Mouse (Mus musculus) splenic B cell, adult 2 months (primary cell): ENCODE data around the gene Gm17617.

ENCODE experiments used
- DNase-seq: peaks from one replicate; pipeline ENCODE4 v3.0.0-alpha.2; 2011; ENCODE audit warnings: low read depth, low spot score
- H3K27me3 ChIP-seq: 2 replicates; pipeline ENCODE4 v1.6.1; 2012; ENCODE audit warnings: mild to moderate bottlenecking, low read length, moderate library complexity, mixed read lengths; ENCODE audit not compliant: control insufficient read depth, poor library complexity, insufficient read depth, severe bottlenecking
- H3K36me3 ChIP-seq: 2 replicates; pipeline ENCODE4 v1.6.1; 2012; ENCODE audit warnings: mild to moderate bottlenecking, low read length, moderate library complexity, mixed read lengths; ENCODE audit not compliant: control insufficient read depth, poor library complexity, insufficient read depth, severe bottlenecking

Gene Gm17617

DNA sequence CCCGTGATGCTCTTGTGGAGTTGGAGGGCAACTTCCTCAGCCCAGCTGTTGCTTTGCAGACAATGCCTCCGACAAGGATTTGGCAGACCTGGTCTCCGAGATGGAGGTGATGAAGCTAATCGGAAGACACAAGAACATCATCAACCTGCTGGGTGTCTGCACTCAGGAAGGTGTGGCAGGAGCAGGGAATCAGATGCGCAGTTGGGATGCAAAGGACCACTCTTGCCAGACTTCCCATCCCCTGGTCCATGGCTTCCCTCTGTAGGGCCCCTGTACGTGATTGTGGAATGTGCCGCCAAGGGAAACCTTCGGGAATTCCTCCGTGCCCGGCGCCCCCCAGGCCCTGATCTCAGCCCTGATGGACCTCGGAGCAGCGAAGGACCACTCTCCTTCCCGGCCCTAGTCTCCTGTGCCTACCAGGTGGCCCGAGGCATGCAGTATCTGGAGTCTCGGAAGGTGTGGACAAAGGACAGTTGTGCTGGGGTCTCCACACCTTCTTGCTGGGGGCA lies 32.5 kb upstream of the Gm17617 start:
- no peaks in the 10 kb centered on the region for H3K36me3 ChIP-seq
- H3K27me3 ChIP-seq, result no peaks in the 10 kb centered on the region
- no peak for DNase-seq

DNA sequence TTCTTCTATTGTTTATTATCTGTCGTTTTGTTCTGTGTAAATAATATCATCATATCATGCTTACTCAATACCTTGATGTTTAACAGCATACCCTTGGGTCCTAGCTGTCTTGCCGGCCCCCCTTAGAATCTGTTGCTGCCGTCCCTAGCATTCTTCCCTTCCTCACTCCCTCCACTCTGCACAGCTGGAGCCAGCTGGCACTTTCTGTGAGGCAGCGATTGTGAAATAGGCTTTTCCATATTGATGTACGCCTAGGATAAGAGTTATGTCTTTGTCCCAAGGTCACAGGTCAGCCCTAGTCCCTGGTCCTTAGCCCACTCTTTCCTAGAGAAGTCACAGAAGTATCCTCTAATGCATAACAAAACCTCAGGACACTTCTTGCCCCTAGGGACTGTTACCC lies 30.2 kb upstream of the Gm17617 start:
- DNase-seq, result no peak
- no peaks in the 10 kb centered on the region for H3K36me3 ChIP-seq
- H3K27me3 ChIP-seq, result no peaks in the 10 kb centered on the region

DNA sequence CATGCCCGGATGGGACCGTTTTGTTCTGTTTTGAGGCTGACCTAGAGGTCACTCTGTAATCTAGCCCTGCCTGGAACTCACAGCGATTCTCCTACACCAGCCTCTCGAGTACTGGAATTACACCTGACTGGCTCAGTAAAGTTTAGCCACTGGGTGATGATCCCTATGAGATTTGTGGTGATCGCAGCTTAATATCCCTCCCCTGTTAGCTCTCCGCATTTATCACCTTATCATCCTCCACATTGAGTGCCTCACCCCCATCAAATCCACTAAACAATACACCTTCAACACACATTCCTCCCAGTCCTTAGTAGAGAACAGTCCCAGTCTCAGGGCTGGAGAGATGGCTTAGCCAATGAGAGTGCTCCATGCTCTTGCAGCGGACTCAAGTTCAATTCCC lies 29.0 kb upstream of the Gm17617 start:
- no peaks in the 10 kb centered on the region for H3K27me3 ChIP-seq
- H3K36me3 ChIP-seq, result no peaks in the 10 kb centered on the region
- DNase-seq, result no peak

DNA sequence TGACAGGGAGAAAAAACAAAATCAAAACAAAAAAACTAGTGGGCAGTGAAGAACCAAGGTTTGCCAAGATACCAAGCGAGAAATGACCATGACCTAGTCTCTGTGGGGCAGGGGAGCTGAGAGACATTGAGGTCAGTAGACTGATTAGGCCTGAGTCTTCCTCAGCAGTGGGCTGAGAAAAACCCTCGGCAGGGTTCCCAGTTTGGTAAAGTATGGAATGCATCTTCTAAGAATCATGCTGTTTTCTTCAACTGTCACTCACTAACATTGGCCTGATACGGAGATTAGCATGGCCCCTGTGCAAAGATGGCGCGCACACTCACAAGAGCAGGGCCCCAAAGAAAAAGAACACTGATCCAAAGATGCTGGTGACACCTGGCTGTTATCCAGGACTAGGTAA lies 20.6 kb upstream of the Gm17617 start:
- H3K36me3 ChIP-seq, result no peaks in the 10 kb centered on the region
- H3K27me3 ChIP-seq, result no peaks in the 10 kb centered on the region
- DNase-seq, result no peak

DNA sequence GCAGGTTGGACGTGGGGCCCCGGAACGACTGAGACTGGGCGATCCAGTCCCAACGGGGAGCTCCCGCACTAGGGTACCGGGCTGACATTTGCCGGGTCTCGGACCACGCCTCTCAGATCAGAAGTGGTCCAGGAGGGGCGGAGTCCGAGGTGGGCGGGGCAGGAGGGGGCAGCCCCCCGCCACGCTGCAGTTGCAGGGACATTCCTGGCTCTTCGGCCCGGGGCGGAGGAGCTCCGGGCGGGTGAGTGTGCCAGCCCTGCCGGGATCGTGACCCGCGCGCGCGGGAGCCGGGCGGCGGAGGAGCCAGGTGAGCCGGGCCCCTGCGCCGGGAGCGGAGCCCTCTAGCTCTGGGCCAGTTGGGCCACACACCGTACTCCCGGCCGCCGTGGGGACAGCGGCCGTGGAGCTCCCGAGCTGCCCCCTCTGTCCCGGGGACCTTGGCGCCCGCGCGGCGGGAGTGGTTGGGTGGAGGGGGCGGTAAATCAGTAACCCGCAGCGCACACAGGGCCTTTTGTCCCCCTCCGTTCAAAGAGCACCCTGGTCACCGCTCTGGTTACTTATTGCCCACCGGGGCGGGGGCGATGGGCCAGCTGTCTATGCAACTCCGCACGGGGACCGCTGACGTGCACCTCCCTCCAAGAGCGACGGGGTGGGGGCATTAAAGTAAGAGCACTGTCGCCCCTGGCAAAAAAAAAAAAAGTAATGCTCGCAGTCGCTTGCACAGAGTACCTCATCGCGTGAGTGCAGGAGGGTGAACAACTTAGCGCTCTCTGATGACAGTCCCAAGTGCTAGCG lies 19.5 kb upstream of the Gm17617 start, which contains the start of gene Fgfr4:
TSS of gene Fgfr4 (plus strand) at position 20 of the 795 bp plus-strand sequence.
- Histone ChIP-seq H3K27me3 (no peaks in the 10 kb centered on the region), H3K36me3 (no peaks in the 10 kb centered on the region)
- peak; percentile 13 for DNase-seq

DNA sequence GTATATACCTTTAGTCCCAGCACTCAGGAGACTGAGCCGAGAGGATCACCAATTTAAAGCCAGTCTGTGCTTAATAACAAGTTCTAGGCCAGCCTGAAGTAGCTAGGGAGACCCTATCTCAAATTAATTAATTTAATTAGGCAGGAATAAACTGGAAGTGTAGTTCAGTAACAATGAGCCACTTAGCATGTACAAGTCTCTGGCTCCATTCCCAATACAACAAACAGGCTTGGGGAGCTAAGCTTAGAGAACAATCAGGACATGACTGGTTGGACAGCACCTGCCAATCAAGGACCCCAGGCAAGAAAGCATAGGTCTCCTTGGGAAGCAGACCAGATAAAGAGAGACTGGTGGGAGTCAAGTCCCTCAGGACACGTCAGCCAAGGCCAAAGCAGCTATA lies 6.9 kb upstream of the Gm17617 start:
- H3K27me3 ChIP-seq, result no peaks in the 10 kb centered on the region
- H3K36me3 ChIP-seq, result no peaks in the 10 kb centered on the region
- no peak for DNase-seq

DNA sequence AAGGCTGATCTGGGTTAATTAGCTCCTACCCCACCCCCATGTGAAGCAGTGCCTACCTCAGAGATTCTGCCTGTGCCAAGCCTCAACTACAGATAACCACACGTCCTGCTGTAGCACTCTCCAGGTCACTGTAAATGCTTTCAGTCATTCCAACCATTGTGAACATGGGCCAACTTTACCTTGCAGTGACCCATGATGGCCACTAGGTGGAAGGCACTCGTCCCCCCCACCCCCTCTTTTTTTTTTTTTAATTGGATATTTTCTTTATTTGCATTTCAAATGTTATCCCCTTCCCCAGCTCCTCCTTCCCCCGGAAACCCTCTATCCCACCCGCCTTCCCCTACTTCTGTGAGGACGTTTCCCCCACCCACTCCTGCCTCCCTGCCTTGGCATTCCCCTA lies 2.0 kb upstream of the Gm17617 start:
- DNase-seq, result peak; percentile 45
- Histone ChIP-seq H3K27me3 (no peaks in the 10 kb centered on the region), H3K36me3 (peaks cover 5% of the 10 kb centered on the region; the same call in 1 of the 2 replicates)

DNA sequence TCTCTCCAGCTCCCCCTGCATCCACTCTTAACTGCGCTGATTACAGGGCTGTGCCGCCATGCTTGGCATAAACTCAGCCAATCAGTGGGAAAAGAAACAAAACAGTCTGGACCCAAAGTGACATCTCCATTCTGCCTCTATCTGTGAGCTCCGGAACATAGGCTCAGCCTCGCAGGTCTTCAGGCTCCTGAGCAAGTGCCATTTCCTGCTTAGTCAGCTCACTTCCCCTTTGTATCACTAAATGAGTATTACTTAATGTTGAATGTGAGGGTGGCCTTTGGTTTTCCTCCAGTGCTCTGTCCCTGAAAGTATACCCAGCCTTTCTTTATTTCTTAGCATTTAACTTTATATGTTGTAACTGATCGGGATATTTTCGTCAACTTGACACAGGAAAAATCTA lies 8.4 kb downstream of the Gm17617 start:
- DNase-seq, result peak; percentile 57
- H3K27me3 ChIP-seq, result no peaks in the 10 kb centered on the region

DNA sequence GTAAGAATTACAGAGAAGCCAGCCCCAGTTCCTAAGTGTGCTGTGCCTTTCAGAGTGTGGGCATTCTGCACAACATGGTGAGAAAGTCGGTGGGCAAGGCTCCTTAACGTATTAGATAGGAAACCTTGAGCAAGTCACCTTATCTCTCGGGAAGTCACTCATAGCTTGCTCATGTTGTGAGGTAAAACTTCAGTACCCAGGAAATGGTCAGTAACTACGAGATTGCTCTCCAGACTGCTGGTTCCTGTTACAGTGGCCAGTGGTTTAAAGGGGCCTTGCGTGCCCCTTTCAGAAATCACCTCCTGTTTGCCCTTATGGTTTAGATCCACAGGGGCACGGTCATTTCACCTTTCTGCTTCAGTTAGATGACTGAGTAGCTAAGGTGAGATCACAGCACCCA lies 19.0 kb downstream of the Gm17617 start:
- no peak for DNase-seq
- Histone ChIP-seq H3K27me3 (no peaks in the 10 kb centered on the region), H3K36me3 (peaks cover 8% of the 10 kb centered on the region; the same call in 1 of the 2 replicates)

More for the DNA sequence above, 8.4 kb downstream of the Gm17617 start:
- peaks cover 14% of the 10 kb centered on the region for H3K36me3 ChIP-seq

DNA sequence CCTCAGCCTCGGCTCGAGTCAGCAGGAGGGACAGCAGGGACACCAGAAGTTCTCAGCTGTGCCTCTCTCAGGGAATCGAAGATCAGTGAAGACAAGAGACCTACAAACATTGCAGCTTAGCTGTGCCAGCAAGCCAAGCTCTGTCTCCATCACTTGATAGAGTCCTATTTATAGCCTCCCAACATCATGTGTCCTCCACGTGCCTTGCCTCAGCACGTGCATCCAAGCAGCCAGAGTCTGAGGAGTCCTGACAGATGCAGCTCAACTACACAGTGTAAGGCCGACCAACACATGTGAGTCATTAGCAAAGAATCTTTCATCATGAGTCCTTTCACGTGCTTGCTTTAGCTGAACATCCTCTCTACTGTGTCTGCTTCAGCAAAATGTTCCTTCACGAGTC lies 25.7 kb downstream of the Gm17617 start:
- no peak for DNase-seq
- peaks cover 3% of the 10 kb centered on the region for H3K36me3 ChIP-seq
- no peaks in the 10 kb centered on the region for H3K27me3 ChIP-seq

DNA sequence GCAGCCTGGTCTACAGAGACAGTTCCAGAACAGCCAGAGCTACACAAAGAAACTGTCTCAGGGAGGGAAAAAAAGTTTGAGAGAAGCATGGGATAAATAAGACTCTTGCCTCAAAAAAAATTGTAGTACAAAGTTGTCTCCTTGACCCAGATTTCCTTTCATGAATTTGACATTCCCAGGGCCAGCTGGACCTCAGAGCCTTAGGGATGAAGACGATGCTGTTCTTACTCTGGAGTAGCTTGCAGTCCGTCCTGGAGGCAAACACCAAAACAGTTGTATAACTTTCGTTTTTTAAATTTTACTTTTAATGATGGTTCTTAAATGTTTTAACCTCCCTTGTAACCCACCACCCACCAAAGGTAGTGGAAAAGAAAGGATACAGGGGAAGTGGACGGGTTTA lies 26.2 kb downstream of the Gm17617 start:
- DNase-seq, result no peak
- Histone ChIP-seq H3K36me3 (peaks cover 3% of the 10 kb centered on the region), H3K27me3 (no peaks in the 10 kb centered on the region)

DNA sequence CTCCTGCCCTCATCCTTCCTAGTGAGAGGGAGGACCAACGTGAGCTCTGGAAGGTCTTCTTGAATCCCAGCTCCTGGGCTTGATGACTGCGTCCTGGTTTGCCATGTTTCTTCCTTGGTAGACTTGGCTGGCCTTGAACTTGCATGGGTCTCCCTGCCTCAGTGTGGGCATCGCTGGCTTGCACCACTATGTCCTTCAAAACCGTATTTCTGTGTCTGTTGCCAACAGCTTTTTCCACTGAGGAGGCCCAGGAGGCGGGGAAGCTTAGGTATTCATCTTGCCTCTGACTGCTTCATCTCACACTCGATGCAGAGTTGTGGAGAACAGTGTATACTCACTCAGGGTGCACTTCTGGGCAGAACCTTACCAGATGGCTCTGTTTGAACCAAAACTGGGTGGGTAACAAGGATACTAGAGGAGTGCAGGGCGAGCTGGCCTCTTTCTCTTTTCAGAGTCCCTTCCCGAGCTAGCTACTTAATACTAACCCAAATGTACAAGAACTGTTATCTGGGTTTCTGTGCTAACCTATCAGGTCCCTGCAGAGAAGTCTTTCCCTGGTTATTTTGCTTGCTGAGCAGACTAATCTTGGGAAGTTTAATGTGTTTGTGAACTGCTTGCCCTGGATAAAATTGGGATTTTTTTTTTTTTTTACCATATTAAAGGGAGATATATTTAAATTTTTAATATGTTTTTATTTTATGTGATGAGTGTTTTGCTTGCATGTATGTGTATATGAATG lies 27.2 kb downstream of the Gm17617 start:
- Histone ChIP-seq H3K36me3 (peaks cover 3% of the 10 kb centered on the region), H3K27me3 (no peaks in the 10 kb centered on the region)
- no peak for DNase-seq

DNA sequence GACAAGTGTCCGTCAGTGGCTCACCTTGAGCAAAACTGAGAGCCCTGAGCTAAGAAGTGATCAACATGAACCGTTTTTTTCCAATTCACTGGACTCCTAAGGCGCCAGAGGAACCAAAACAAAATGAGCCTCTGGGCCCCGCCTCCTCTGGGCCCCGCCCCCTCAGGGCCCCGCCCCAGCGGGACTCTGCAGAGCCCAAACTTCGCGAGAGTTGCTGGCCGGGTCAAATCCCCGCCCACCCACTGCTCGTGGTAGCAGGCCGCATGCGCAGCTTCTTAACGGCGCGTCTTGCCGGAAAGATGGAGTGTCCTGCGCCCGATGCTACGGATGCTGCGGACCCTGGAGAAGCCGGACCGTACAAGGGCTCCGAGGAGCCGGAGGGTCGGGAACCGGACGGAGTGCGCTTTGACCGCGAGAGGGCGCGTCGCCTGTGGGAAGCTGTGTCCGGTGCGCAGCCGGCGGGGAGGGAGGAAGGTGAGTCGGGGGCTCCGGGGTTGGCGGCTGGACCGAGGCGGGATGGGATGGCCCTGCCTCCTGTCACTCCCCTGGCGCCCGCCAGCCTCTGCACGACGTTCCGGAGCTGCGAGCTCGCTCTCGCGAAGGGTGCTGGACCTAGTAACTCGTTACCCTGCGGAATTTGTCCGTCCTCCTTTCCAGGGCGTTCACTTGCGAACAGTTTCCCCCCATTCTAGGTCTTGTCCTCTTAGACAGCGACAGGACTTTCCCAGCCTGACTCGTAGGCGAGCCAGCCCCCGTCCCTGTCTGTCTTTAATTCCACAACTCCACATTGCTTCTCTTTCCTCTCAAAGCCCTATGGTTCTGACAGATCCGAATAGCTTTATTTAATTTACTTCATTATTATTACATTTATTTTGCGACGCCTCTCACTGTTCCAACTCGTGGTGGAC lies 28.0 kb downstream of the Gm17617 start, which contains the start of gene Zfp346:
TSS of gene Zfp346 (plus strand) at position 267 of the 908 bp plus-strand sequence.
- peak; percentile 98 for DNase-seq
- Histone ChIP-seq H3K27me3 (no peaks in the 10 kb centered on the region), H3K36me3 (peaks cover 3% of the 10 kb centered on the region)

DNA sequence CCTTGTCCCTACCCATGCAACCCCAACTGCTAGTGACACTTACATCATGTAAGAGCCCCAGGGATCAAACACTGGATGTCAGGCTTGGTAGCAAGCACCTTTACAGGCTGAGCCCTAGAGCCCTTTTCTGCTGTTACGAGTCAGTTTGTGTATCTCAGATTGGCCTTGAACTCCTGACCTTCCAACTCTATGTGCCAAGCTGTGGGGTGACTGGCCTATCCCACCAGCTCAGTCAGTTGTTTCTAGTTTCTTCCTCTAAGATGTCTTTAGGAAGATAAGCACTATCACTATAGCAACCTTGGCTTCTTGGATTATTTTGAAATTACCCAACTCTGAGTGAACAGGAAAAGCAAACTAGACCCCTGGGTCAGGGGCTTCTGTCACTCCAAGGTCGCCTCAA lies 30.0 kb downstream of the Gm17617 start:
- peaks cover 3% of the 10 kb centered on the region for H3K36me3 ChIP-seq
- H3K27me3 ChIP-seq, result no peaks in the 10 kb centered on the region
- no peak for DNase-seq
